Mouse (Mus musculus): Measurements from ENCODE around the gene Nell1.
"Not testable (repeated sequence)": the region's sequence is repeated elsewhere in the genome, so short reads cannot be mapped to it uniquely, and the experiment has no call there.

Nell1 gene

DNA sequence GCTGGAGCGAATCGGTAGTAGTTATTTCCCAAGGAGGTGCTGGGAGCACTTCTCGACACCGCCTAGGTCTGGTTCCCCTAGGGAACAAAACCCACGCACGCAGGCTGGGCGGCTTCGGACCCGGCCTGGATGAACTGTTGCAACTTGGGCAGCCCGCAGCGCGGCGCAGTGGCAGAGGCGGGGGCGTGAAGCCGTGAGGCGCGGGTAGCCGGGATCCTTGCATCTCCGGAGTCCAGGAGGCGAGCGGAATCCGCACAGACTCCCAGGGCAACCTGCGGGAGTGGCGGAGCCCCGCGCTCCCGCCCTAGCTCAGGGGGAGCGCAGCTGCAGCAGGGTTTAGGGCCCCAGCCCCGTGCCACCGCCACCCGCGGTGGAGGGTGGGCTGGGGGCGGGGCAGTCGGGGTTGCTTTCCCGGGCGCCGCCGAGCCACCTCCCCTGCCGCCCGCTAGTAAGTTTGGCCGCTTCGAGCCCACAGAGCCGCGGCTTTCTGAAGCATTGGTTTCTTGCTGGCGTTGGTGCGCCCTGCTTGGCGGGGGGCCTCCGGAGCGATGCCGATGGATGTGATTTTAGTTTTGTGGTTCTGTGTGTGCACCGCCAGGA is at the start of gene Nell1:
TSS of gene Nell1 (plus strand) at position 24 of the 600 bp plus-strand sequence.
- no peak for DNase-seq

DNA sequence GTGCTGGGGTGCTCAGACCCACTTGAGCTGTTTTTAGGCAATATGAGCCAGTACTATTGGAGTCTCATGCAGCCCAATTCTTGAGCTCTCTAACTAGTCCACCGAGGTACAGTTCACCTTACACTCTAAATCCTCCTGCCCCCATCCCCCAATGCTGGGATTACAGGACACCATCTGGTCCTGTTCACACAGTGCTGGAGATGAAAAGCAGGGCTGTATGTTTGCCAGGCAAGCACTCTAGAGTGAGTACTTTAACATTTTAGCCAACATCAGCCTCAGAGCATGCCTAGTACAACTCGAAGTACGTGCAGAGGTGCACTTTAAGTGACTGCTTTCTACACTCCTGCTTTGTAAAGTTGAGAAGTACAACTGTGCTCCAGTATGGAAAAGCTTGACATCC is 46.1 kb upstream of the Nell1 start:
- no peak for DNase-seq

DNA sequence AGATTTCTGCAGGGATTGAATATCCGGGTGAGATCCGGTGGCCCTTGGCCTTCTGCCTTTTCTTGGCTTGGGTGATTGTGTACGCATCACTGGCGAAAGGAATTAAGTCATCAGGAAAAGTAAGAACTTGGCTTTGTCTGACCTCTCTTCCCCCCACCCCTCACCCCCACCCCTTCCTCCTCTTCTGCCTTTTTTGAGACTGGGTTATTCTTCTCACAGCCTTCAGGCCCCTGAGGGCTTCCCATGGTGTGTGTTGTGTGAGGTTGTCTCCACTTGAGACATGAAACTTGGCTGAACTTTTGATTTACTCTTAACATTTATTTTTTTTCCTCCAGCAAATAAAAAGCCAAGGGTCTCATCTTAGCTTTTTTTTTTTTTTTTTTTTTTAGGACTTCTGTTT is 44.7 kb upstream of the Nell1 start:
- DNase-seq: no peak

DNA sequence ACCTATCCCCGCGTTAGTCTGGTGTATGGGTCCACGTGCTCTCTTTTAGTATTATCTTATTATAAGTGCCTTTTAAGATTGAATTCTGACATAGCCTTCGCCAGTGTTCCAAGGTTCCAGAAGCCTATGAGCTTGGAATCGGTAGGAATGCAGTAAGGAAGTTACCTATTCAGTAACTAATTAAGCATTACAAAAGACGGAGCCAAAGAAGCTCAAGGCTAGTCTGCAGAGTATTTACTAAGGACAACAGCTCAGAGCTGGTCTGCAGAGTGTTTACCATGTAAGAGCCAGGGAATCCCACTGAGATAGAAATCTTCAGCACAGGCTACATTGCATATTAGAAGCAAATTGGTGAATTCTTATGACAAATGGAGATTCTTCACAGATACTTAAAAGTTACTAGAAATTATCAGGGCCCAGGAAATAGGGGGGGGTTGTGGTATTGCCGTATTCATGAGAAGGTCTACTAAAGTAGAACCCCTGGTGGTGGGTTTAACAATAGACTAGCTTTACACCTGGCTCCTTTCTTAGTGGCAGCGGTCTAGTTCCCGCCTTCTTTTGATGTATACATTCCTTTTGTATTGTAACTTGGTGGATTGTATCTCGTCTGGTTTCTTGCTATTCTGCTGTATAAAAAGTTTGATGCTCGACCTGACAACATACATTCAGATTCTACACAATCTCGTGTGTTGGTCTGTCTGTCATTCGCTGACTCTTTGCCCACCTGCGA is 41.1 kb upstream of the Nell1 start:
- DNase-seq: not testable (repeated sequence)

DNA sequence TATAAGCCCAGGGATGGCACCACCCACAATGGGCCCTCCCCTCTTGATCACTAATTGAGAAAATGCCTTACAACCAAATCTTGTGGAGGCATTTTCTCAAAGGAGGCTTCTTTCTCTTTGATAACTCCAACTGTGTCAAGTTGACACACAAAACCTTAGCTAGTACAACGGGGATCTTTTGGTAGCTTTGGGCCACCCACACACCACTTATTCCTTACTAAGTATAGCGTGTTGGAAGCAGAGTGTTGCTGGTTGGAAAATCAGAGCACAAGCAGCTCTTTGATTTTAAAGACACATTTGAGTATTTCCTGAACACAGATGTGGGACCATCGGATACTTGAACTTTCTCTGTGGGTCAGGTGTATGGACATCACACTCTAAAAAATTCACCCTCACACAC is 37.8 kb upstream of the Nell1 start:
- DNase-seq: no peak

DNA sequence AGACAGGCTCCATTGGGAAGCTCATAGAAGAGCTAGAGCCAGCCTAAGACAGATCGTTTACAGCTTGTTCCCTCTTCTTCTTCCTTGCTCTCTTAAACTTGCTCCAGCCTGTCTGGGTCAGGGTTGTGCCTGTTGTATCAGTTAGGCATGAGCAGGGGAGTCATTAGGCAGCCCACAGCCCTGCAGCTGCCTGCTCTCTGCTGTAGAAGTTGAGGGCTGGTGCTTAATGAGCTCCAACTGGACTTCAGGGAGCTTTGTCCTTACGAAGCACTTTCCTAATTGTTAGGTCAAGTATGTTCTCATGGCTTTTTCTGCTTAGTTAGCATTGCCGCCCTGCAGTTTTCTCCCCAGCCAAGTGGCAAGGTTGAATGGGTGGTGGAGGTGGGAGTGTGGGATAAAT is 32.6 kb upstream of the Nell1 start:
- DNase-seq: no peak

DNA sequence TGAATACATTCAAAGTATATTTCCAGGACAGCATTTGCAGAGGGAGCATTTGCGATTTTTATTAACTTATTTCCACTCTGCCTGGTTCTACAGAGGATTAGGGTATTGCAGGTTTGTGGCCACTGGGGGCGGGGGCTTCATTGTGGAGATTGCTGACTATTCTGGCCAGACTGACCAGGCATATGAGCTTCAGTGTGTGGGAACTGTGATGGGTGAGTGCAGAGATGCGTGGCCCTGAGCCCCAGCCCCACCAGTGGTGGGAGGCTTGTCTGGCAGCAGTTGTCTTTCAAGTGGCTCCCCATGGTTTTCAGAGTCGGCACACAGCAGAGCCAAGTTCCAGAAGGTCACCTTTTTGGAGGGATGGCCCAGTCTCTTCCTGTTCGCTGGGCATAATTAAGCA is 32.2 kb upstream of the Nell1 start:
- DNase-seq: no peak

DNA sequence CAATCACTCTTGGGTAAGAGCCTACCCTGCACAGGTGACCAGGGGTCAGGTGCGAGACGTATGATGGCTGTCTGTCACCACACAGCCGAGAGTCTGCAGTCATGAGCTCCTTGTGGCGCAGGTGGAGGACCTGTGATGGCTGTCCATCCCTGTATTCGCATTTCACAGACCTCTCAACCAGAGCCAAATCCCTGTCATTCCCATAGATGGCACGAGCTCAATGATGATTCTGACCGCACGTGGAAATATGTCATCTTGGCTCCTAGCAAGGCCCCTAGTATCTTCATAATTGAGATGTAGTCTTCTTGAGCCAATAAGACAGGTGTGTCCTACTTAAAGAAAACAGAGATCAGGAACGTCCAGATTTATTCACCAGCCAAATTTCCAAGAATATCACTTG is 28.0 kb upstream of the Nell1 start:
- DNase-seq: no peak

DNA sequence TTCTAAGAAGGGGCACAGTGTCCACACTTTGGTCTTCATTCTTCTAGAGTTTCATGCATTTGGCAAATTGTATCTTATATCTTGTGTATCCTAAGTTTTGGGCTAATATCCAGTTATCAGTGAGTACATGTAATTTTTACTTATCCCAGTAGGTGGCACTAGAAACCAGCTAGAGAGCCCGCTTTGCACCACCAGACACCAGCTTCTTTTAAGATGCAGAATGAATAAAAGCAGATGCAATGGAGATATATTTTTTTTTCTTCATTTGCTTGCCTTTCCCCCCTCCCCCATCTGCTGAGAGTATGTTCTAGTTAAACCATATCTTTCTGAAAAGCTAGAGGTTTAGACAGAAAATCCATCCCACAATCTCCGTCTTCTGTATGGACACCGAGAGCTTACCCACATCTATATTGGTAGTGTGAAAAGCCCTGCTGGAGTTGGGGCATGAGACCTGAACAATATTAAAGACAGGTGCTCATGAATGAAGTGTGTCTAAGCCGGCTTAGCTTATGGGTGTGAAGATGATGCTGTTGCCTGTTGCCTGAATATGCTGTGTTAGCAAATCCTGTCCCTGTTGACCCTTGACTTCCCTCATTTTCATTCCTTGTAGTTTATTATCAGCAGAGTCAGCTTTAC is 21.0 kb upstream of the Nell1 start:
- no peak for DNase-seq

DNA sequence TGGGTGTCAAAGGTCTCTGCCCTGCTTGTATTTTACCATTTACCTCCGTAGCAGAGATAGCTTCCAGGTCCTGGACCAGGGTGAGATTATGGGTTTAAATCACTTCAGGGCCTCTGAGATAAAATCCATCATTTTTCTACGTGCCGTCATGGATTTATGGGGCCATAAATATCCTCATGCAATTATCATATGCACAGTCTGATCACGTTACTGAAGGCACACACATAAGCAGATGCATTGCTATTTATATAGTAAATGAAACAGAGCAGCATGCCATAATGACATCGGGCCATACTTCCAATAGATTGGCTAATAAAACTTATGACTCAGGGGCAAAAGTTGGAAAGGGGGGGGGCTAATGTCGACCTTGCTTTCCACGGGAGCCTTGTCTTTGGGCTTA is 19.8 kb upstream of the Nell1 start:
- no peak for DNase-seq

DNA sequence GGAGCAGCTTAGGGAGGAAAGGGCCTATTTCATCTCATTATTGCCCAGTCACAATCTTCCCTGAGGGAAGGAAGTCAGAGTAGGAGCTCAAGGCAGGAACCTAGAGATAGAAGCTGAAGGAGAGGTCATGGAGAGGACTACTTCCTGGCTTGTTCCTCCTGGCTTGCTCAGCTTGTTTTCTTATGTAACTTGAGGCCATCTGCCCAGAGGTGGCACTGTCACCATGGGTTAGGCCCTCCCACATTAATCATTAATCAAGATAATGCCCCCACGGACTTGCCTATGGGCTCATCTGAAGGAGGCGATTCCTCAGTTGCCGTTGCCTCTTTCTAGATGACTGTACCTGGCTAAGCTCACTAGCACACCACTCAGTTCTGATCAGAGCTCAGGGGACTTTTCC is 17.5 kb upstream of the Nell1 start:
- no peak for DNase-seq

DNA sequence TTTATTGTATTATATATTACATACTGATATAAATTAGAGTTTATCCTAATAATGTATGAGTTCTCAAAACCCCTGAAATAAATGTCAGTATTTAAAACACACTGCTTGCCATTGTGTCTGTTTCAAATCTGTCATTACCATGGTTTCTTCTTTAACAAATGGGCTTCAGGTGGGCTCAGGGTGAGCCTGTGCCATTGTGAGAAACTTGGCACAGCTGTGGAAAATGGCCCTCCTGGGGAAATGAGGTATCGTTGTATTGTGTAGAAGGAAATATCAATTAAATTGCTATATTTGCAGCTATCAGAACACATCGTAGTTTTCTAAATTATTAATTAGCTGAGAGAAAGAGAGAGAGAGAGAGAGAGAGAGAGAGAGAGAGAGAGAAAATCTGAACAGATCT is 10.9 kb upstream of the Nell1 start:
- DNase-seq: no peak

DNA sequence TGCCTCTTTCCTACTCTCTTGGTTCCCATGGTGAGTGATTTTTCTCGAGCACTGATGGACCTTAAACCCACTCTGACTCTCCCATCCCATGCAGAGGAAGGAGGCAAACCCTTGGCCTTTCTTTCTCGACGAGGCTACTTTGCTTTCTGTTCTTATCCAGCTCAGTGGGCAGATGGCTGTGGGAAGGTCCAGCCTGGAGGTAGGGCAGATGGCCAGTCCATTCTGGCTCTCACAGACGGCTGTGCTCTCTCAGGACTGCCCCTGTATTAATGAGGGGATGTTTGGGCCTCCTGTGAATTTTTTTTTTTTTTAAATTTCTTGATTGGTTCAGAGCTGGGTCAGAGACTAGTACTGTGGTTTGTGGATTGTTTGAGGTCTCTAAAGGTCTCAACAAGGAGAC is 5.1 kb upstream of the Nell1 start:
- DNase-seq: no peak

DNA sequence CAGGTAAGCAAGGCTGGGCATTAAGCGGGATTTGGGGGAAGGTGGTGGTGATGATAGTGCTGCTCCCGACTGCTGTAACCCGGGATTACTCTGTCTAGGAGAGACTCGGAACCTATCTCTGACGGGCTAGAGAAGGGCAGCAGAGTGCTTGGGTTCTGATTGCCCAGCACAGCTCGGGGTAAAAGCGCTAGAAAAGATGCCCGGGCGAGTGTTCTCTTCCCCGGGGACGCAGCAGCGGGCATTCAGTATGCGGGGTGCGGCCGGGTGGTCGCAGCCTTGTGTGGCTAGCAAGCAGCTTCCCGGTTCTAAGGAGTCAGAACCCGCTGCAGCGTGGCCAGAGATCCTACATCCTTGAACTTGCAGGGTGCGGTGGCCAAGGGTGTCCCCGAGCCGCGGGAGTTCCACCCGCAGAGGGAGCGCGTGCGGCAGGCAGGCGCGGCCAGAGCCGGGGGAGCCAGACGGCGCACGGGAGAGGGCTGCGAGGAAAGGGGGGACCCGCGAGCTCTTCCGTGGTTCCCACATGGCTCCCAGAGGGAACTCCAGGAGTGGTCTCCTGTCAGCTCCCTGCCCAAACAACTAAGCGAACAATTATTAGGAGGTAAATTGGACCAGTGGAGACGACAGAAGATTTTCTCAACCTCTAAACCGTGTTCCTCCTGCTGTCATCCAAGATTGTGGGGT is 917 bp downstream of the Nell1 start:
- DNase-seq: no peak

DNA sequence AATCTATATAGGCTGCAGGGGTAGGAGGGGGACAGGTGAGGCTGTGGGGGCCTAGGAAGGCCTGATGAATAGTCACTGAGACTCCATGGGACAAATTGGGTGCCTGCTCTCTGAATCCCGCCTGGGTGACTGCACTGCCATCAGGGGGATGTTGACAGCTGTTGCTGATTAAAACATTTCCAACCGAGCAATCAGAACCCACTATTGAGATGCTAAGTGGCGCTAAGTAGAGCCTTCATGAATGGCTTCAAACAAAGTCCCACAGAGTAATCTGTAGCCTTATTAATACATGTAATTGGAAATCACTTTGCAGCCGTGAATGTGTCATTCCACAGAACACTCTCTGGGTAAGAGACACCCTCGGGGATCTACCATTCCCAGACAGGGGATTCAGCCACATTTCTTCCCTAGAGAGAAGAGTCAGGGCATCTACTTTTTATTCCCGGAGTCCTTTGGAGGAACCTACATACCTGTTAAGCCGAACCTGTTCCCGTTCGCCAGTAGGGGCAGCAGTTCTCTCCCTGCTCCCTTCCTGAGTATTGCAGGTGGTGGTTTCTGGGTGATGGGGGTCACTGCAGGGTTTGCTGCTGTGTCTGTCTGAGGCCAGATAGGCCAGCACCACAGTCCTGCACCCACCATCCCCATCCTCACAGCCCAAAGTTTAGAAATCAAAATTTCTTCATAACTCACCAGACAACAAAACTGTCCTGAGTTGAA is 7.0 kb downstream of the Nell1 start:
- no peak for DNase-seq

DNA sequence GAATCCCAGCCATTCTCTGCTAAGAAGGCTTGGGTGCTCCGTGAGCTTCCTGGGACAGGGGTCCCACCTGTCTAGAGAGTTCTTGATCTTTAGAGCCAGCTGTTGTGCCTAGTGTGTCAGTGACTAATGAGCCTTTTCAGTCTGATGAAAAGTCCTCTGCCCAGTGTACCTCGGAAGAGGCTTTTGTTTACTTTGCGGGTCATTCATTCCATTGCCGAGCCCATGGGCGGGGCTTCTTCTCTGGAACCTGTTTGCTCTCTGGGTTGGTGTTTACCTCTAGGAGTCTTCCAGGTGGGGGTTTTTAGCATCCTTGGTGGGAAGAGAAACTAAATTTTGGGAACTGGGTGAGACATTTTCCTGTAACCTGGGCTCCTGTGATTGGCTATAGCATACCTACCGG is 10.0 kb downstream of the Nell1 start:
- DNase-seq: no peak

DNA sequence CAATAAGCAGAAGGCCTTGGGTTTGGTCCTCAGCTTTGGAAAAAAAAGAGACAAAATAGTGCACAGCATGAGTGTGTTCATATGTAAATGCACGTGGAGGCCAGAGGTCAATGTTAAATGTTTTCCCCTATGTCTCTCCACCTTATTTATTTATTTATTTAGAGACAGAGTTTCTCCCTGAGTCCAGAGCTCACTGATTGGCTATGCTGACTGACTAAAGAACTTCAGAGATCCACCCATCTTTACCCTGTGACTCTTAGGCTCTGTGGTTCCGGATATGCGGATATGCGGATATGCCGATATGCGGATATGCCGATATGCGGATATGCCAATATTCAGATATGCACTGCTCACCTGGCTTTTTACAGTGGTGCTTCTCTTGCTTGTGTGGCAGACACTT is 11.3 kb downstream of the Nell1 start:
- DNase-seq: no peak

DNA sequence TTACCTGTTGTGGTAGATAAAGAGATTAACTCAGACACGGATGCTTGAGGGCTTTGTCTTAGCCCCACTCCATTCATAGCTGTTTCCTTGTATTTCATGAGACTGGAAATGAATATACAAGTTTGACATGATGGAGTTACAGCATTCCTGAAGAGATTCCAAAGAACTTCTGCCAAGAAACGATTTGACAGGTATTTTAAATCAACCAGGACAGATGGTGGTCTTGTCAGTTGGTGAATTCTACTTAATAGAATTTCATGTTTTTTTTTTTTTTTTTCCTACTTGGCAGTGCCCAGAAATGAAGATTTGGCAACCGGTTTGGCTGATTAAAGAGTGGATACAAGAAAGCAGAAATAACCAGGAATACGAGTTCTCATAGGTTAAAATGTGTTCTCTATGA is 24.7 kb downstream of the Nell1 start:
- no peak for DNase-seq

DNA sequence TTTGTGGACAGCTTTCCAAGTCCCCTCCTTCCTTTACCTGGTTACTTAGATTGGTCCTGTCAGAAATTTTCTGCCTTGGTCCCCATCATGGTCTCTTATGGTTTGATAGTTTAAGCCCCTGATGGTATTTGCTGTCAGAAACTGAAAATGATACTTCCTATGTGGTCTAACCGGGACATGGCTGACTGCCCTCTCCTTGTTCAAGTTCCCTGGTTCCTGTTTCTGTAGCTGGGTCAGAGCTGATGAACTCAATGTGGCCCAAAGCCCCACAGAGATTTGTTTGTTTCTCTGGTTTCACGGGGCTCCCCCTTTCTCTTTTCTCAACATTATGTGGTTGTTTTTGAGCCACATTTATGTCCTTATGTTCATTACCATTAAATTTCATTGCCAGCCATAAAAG is 30.6 kb downstream of the Nell1 start:
- DNase-seq: no peak

DNA sequence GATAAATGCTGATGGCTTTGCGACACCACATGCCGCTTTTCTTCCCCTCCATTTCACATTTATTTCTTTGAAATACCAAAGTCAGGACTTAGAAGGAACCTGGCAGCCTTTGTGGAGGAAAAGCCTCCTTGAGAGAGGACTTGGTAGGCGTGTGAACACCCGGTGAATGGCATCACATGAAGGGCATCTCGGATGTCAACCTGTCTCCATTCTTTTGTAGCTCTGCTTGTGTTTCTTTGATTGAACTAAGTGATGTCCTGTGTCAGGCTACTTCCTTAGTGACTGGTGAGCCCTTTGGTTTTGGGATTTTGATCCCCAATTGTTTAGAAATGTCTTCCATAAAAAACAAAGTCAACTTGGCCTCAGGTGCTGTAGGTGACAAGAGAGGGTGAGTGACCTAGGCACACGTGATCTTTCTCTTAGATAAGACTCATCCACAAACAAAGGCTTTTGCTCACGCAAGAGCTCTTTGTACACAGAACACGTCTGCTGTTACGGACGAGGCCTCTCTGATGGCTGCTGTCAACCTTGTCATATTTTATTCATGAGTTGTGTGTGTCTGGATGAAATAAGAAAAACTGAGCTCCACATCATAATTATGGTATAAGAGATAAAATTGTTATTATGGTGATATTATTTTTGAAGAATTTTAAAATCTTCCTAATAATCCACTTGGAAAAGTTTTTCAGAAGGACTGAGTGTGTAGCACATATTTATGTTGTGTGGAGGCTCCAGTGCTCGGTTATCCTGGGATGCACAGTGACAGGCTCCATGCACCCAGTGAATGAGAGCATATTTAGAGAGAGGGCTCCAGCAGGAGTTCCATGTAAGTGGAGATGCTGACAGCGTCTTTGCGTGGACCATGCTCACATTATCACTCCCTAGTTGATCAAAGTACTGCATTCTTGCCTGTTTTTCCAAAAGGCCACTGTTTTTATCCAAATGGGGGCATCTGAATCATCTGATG is 60.8 kb downstream of the Nell1 start:
- no peak for DNase-seq

DNA sequence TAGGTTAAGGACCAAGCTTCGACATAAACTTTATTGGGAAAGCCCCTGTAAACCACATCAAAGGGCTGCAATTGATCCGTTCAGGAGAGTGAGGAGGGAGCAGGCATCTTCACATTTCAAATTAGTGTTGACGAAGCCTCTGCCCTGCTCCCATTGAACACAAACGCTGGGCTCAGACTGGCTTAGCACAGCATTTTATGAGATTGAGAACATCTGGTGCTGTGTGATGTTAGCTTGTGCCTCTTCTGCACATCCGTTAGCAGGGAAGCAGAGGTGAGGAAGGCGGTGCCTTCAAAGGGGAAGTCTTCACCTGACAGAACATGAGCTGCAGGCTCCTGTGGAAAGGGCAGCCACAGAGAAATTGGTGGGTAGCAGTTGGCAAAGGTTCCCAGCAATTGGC is 66.4 kb downstream of the Nell1 start:
- no peak for DNase-seq

DNA sequence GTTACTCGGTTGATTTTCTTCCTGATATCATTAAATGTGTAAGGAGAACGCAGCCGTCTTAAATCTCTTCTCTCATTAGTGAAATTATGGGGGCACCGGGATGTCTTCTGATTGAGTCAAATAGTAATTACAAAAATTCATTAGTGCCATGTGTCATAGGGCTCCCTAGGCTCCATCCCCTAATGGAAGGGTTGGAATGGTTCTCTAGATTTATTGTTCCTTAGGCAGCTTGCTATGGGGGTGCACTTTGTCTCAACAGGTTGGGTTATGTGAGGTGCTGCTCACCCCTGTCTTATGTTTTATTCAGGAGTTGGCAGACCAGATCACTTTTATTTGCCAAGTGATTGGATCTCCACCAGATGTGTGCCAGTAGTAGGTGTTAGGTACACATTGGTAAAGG is 75.5 kb downstream of the Nell1 start:
- DNase-seq: no peak

Data from B cell, adult 2 months (primary cell).